Mouse (Mus musculus) liver, embryonic 14 days (tissue): Measurements from ENCODE around the gene Prmt6. TPM values are rescaled to one million over a fixed set of nuclear protein-coding genes. Genes with fewer than 3 reads are reported as not detected.

Experiments used
- polyA plus RNA-seq: library from polyadenylated mRNA; depleted of rRNA; stranded (reverse); fragments of >200 nt; gene quantifications from 2 replicates; pipeline ENCODE4 v1.2.3, GENCODE M21; 2012; rRNA removed

The Prmt6 gene
- 4.3 and 4.8 TPM in 2 replicates for polyA plus RNA-seq

DNA sequence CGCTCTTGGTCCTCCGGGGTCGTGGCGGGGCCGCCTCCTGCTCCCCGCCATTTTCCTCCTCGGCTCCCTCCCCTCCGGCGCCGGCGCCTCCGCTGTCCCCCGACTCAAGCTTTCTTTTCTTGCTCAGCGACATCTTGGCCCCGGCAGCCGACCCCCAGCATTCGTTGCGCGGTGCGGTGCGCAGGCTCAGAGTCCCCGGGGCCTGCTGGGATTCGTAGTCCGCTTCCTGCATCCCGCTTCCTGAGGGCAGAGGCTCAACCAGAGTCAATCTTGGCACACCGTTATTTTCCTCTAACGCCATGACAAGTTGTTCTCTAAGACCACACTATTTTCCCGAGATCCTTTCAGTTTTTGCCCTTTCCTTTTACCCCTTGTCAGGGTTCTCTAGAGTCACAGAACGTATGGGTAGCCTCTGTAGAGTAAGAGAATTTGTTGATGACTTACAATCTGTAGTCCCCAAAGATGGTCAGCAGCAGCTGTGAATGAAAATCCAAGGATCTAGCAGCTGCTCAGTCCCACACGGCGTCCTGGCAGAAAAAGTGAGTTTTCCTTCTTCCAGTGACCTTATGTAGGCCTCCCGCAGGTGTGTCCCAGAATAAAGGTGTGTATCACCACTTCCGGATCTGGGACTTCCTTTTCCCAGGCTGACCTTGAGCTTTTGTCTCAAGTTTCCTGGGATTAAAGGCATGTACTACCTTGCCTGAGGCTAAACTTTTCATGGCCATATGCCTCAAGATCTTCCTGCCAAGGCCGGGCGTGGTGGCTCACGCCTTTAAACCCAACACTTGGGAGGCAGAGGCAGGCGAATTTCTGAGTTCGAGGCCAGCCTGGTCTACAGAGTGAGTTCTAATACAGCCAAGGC is at the start of gene Prmt6:
TSS of gene Prmt6 (minus strand) at position 160 of the 862 bp plus-strand sequence.

Other genes with a start within 250 kb of the Prmt6 start
- 0.03 and 0.06 TPM in 2 replicates for gene Ntng1, start 107.0 kb downstream of the Prmt6 start, polyA plus RNA-seq